Mouse (Mus musculus) small intestine, adult 2 months (tissue): ENCODE data around the gene Bcas3. TPM values are rescaled to one million over a fixed set of nuclear protein-coding genes. Genes with fewer than 3 reads are reported as not detected.

ENCODE experiments used
- H3K27ac ChIP-seq: fragments of 200-500 bp; 2 replicates; pipeline ENCODE4 v1.5.1; 2012; ENCODE audit warnings: low read depth, low read length, control low read depth, inconsistent platforms; ENCODE audit not compliant: insufficient read depth
- H3K27me3 ChIP-seq: fragments of 200-500 bp; 2 replicates; pipeline ENCODE4 v1.6.1; 2012; ENCODE audit warnings: mild to moderate bottlenecking, moderate library complexity, low read length, inconsistent platforms; ENCODE audit not compliant: control insufficient read depth, insufficient read depth
- H3K36me3 ChIP-seq: fragments of 200-500 bp; 2 replicates; pipeline ENCODE4 v1.6.1; 2012; ENCODE audit warnings: mild to moderate bottlenecking, low read length, control low read depth, inconsistent platforms; ENCODE audit not compliant: control insufficient read depth, insufficient read depth
- H3K4me1 ChIP-seq: fragments of 200-500 bp; 2 replicates; pipeline ENCODE4 v1.6.1; 2012; ENCODE audit warnings: low read length, inconsistent platforms, mixed read lengths; ENCODE audit not compliant: control insufficient read depth, insufficient read depth, insufficient read length
- H3K4me3 ChIP-seq: fragments of 200-500 bp; 2 replicates; pipeline ENCODE4 v1.5.1; 2012; ENCODE audit warnings: low read depth, mild to moderate bottlenecking, control low read depth, inconsistent platforms, low read length, moderate library complexity
- CTCF ChIP-seq: fragments of 200-500 bp; IDR thresholded peaks from 2 replicates; pipeline ENCODE4 v1.5.1; 2012; ENCODE audit warnings: low read depth, mild to moderate bottlenecking, control low read depth, inconsistent platforms, low read length, moderate library complexity, mixed read lengths; ENCODE audit not compliant: insufficient replicate concordance, insufficient read length; ENCODE audit errors: extremely low read depth
- POLR2A ChIP-seq: fragments of 200-500 bp; IDR thresholded peaks from 2 replicates; pipeline ENCODE4 v1.6.1; 2012; ENCODE audit warnings: low read depth, mild to moderate bottlenecking, control low read depth, inconsistent platforms, low read length, moderate library complexity
- WGBS: fragments of 180-500 bp; shearing (Covaris S2); methylation state at CpG from one replicate; pipeline ENCODE4 v1.1.7; 2018; 5-methylcytosine and 5-hydroxymethylcytosine counted together
- polyA plus RNA-seq: library from polyadenylated mRNA; depleted of rRNA; stranded (reverse); fragments of >200 nt; gene quantifications from 2 replicates; pipeline ENCODE4 v1.2.3, GENCODE M21; 2012

Gene Bcas3
- polyA plus RNA-seq, 1 experiment, result 32.1 TPM

DNA sequence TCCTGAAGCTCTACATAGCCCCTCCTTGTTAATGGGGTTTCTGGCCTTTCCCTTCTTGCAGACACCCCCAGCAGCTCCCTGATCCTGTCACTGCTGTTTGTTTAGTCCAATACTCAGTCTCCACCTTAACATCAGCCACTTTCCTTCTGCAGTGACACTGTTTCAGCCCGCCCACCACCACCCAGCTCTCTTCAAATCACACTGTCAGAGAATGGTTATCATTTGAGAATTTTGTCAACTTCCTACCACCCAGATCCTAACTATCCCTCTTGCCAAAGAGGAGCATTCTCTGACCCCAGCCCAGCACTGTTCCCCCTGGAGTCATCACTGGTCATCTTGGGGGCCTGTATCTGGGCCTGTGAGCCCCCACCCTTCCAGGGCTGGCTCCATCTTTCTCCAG lies 452.8 kb downstream of the Bcas3 start:
- no peaks in the 10 kb centered on the region for H3K27me3 ChIP-seq
- TF ChIP-seq POLR2A (no peak), CTCF (no peak)
- H3K27ac ChIP-seq, result no peak overlapping the region
- 95% methylated on average over 1 of the region's 1 CpGs for WGBS
- no peak overlapping the region for H3K4me3 ChIP-seq
- no peaks in the 10 kb centered on the region for H3K36me3 ChIP-seq
- H3K4me1 ChIP-seq, result no peaks in the 10 kb centered on the region

GRCm38 (mm10) chr11:85807353-85807752 lies 454.4 kb downstream of the Bcas3 start:
- Histone ChIP-seq H3K27ac (no peak overlapping the region), H3K27me3 (no peaks in the 10 kb centered on the region), H3K4me1 (no peaks in the 10 kb centered on the region), H3K36me3 (no peaks in the 10 kb centered on the region), H3K4me3 (no peak overlapping the region)
- 68% methylated on average over 11 of the region's 11 CpGs for WGBS
- TF ChIP-seq POLR2A (no peak), CTCF (no peak)

- 58% methylated on average over 4 of the region's 4 CpGs for WGBS
- no peaks in the 10 kb centered on the region for H3K27me3 ChIP-seq
- no peak overlapping the region for H3K27ac ChIP-seq
- H3K36me3 ChIP-seq, result no peaks in the 10 kb centered on the region
- H3K4me3 ChIP-seq, result no peak overlapping the region
- TF ChIP-seq POLR2A (no peak), CTCF (no peak)
- peaks cover 4% of the 10 kb centered on the region for H3K4me1 ChIP-seq
These were observed 458.3 kb downstream of the Bcas3 start for GRCm38 (mm10) chr11:85811229-85811628.

DNA sequence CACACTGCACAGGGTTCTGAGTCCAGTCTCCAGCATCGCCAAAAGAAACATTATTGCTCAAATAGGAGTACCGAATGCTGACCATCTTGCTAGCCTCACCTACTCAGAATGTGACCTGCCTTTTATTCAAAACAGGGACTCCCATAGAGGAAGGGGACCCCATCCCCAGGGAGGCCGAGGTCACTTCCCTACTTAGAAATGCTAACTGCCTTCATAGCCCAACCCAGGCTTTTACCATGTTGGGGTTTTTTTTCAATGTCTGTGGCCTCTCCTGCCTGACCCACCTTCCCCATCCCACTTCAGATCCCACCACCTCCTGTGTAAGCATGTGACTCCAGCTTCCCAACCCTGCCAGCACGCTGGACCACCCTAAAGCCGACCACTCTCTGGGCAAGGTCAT lies 458.7 kb downstream of the Bcas3 start:
- H3K36me3 ChIP-seq, result no peaks in the 10 kb centered on the region
- H3K4me1 ChIP-seq, result peaks cover 4% of the 10 kb centered on the region
- WGBS, result 91% methylated on average over 5 of the region's 5 CpGs
- H3K27ac ChIP-seq, result no peak overlapping the region
- no peak for TF ChIP-seq CTCF
- TF ChIP-seq POLR2A, result no peak
- H3K4me3 ChIP-seq, result no peak overlapping the region
- no peaks in the 10 kb centered on the region for H3K27me3 ChIP-seq

DNA sequence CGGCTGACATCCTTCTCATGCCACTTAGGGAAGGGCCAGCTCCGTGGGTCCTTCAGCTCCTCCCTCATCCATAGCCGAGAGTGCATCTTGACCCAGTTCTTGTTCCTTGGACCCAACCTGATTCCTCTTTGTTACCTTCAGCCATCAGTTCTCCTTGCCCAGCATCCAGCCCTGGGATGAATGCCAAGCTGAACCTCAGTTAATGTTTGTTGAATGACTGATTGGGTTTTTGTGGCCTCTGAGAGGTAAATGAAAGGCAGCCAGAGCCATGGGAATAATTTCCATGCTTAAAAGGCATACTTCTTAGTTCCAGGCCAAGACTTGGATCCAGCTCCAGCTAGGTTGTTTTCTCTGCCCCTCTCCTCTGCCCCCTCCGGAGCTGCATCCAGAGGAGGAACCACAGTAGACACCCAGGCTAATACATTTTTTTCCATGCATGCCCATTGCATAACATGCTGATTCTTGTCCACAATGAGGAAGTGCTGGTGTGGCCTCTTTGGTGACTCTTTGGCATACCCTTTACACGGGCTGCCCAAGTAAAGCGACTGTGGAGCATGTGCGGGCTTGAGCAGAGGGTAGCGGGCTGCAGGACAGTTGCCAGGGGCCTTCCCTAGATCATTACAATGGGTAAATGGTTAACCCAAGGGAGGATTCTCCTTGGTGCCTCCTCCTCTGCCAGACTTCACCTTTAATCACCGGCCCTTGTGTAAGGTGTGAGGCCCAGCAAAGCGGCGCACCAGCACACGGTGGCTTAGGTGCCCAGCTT lies 459.4 kb downstream of the Bcas3 start:
- H3K36me3 ChIP-seq, result no peaks in the 10 kb centered on the region
- no peak for TF ChIP-seq POLR2A
- TF ChIP-seq CTCF, result no peak
- H3K4me1 ChIP-seq, result peaks cover 4% of the 10 kb centered on the region
- no peak overlapping the region for H3K4me3 ChIP-seq
- no peaks in the 10 kb centered on the region for H3K27me3 ChIP-seq
- 45% methylated on average over 12 of the region's 12 CpGs for WGBS
- no peak overlapping the region for H3K27ac ChIP-seq

- Histone ChIP-seq H3K4me1 (peaks cover 4% of the 10 kb centered on the region), H3K27me3 (no peaks in the 10 kb centered on the region), H3K4me3 (no peak overlapping the region), H3K36me3 (no peaks in the 10 kb centered on the region), H3K27ac (no peak overlapping the region)
- TF ChIP-seq POLR2A, result no peak
- TF ChIP-seq CTCF, result no peak
- 48% methylated on average over 4 of the region's 4 CpGs for WGBS
These were observed 461.7 kb downstream of the Bcas3 start for GRCm38 (mm10) chr11:85814678-85815077.

DNA sequence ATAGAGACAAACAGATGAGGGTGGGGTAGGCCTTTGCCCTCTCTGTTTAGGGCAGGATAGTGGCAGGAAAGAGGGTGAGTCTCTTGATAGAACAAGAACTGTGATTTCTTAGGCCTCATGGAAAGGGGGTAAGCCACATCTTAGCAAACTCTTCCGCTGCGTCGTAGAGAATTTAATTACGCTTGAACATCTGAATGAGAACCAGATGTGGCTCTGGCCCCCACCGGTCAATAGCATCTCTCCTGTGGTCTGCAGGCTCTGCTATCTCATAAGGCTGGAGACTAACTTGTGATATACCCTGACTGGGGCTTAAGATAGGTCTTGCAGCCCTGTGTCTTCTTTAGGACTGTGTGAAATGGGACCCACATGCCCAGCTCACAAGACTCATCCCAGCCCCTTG lies 463.5 kb downstream of the Bcas3 start:
- Histone ChIP-seq H3K4me3 (no peak overlapping the region), H3K4me1 (peaks cover 4% of the 10 kb centered on the region), H3K27me3 (no peaks in the 10 kb centered on the region), H3K27ac (no peak overlapping the region), H3K36me3 (no peaks in the 10 kb centered on the region)
- TF ChIP-seq CTCF, result no peak
- TF ChIP-seq POLR2A, result no peak
- WGBS, result 94% methylated on average over 5 of the region's 5 CpGs
